Mouse (Mus musculus): ENCODE measurements at regions not wholly inside any gene's neighbourhood (a gene's known extent, or its start where the extent isn't known, plus 50 kb on each side); places are given as distances from the start of the nearest gene placed in this dataset.

DNA sequence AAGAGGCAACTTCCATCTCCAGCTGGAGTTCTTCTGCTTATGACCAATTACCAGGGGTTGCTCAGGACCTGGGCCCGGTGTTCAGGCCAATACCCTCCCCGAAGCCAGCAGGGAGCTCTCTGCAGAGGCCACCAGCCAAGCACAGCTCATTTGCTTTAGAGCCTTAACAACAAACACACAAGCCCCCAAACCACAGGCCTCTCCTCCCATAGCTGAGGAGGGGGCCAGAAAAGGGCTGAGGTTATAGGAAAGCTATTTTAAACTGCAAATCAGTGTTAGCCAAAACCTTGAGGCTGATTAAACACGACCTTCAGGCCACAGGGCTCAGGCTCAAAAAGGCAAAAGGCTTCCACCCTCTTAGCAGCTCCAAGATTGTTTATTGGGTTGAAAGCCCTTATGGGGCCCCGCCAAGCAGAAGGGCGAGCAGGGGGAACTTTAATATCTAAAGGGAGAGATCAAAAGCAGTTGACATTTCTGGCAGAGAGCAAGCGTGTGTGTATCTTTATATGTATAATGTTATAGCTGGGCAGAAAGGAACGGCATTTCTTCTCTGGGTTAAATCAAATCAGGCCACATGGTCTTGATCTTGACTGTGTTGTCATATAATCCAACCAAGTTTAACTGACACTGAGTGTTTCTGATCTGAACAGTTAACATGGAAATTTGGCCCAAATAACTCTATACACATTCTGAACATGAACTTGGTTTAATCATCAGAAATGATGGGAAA, 148.3 kb downstream of the Irx5 start:
- Histone ChIP-seq H3K4me2 (ENCODE audit: low read depth, severe bottlenecking) (no peak overlapping the region), H3K27me3 (ENCODE audit: control insufficient read depth, insufficient read depth, low read length) (no peaks in the 10 kb centered on the region), H3K4me1 (ENCODE audit: control insufficient read depth, insufficient read depth, low read length) (peaks cover 11% of the 10 kb centered on the region), H3K27ac (replicated peaks; ENCODE audit: low read depth, low read length) (no peak overlapping the region; the same call in 1 of the 2 replicates), H3K36me3 (ENCODE audit: control insufficient read depth, insufficient read depth, low read length) (no peaks in the 10 kb centered on the region), H3K9ac (ENCODE audit: low read length) (no peak overlapping the region), H3K4me3 (ENCODE audit: low read depth, low read length) (no peak overlapping the region), H3K9me3 (ENCODE audit: control insufficient read depth, low read length) (no peaks in the 10 kb centered on the region)
- 31% methylated on average over 7 of the region's 7 CpGs for WGBS
- no peak for ATAC-seq (ENCODE audit: insufficient number of reproducible peaks, low FRiP score, low TSS enrichment, low read depth)
- peak; percentile 40 for DNase-seq (ENCODE audit: low spot score)

DNA sequence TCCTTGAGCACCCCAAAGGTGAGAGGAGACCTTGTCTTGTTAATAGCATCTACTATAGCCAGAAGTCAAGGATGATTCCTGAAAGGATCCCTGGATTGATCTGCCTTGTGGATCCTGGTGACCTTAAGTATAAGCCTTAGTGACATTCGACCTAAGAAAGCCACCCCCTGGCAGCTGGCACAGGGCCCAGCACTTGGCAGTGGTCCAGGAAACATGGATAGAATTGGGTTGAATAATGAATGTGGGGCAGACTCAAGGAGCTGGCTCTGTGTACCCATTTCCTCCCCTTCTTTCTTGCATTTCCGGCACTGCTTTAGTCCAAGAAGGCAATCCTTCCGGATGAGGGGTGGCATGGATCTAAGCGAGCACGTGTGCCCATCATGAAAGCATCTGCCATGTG, 149.0 kb downstream of the Irx5 start:
- WGBS: 92% methylated on average over 5 of the region's 5 CpGs
- Histone ChIP-seq H3K4me1 (ENCODE audit: control insufficient read depth, insufficient read depth, low read length) (peaks cover 11% of the 10 kb centered on the region), H3K9ac (ENCODE audit: low read length) (no peak overlapping the region), H3K27ac (replicated peaks; ENCODE audit: low read depth, low read length) (no peak overlapping the region), H3K4me2 (ENCODE audit: low read depth, severe bottlenecking) (no peak overlapping the region), H3K9me3 (ENCODE audit: control insufficient read depth, low read length) (no peaks in the 10 kb centered on the region), H3K36me3 (ENCODE audit: control insufficient read depth, insufficient read depth, low read length) (no peaks in the 10 kb centered on the region), H3K27me3 (ENCODE audit: control insufficient read depth, insufficient read depth, low read length) (no peaks in the 10 kb centered on the region), H3K4me3 (ENCODE audit: low read depth, low read length) (no peak overlapping the region)
- DNase-seq (ENCODE audit: low spot score) (no peak), ATAC-seq (ENCODE audit: insufficient number of reproducible peaks, low FRiP score, low TSS enrichment, low read depth) (no peak)

DNA sequence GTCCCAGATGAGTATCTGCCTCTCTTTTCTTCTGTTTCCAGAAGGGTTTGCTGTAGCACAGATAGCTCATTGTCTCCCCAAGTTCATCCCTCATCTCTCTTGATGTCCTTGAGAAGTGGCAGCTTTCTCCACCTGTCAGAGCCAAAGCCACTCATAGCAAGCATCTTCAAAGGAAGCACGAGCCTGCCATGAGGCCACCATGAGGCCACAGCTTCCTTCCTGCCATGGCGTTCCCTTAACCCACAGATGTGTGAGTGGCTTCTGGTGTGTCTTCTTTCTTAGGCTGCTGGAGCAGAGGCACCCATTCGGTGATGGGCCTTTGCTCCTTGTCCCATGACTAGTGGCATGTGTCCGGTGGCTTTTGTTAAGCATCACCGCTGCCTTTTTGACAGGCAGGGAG, 149.5 kb downstream of the Irx5 start:
- H3K36me3 ChIP-seq (ENCODE audit: control insufficient read depth, insufficient read depth, low read length): no peaks in the 10 kb centered on the region
- no peaks in the 10 kb centered on the region for H3K27me3 ChIP-seq (ENCODE audit: control insufficient read depth, insufficient read depth, low read length)
- H3K9me3 ChIP-seq (ENCODE audit: control insufficient read depth, low read length): no peaks in the 10 kb centered on the region
- H3K9ac ChIP-seq (ENCODE audit: low read length): no peak overlapping the region
- no peak overlapping the region for H3K4me2 ChIP-seq (ENCODE audit: low read depth, severe bottlenecking)
- H3K4me1 ChIP-seq (ENCODE audit: control insufficient read depth, insufficient read depth, low read length): peaks cover 11% of the 10 kb centered on the region
- WGBS: 87% methylated on average over 5 of the region's 5 CpGs
- DNase-seq (ENCODE audit: low spot score) (no peak), ATAC-seq (ENCODE audit: insufficient number of reproducible peaks, low FRiP score, low TSS enrichment, low read depth) (no peak)
- H3K4me3 ChIP-seq (ENCODE audit: low read depth, low read length): no peak overlapping the region
- no peak overlapping the region for H3K27ac ChIP-seq (replicated peaks; ENCODE audit: low read depth, low read length)

DNA sequence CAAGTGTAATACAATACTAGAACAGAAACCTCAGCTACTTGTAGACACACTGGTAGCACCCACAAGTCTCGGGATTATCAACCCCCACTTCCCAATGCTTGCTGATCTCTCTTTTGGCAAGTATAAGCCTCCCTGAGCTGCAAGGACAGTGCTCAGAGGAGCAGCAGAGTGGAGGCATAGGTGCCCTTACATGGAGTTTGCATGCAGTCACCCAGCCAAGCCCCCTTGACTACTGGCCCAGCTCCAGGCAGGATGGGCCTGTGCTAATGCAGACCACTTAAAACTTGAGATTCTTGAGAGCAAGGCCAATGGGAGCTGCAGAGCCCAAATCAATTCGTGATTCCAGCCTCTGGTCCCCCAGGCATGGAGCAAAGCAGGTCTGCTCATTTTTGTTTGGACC, 158.0 kb downstream of the Irx5 start:
- H3K9ac ChIP-seq (ENCODE audit: low read length): no peak overlapping the region
- DNase-seq (ENCODE audit: low spot score): no peak
- ATAC-seq (ENCODE audit: insufficient number of reproducible peaks, low FRiP score, low TSS enrichment, low read depth): no peak
- WGBS: 81% methylated on average over 2 of the region's 2 CpGs
- H3K27ac ChIP-seq (replicated peaks; ENCODE audit: low read depth, low read length): no peak overlapping the region
- H3K4me3 ChIP-seq (ENCODE audit: low read depth, low read length): no peak overlapping the region
- H3K4me1 ChIP-seq (ENCODE audit: control insufficient read depth, insufficient read depth, low read length): no peaks in the 10 kb centered on the region
- no peaks in the 10 kb centered on the region for H3K9me3 ChIP-seq (ENCODE audit: control insufficient read depth, low read length)
- no peak overlapping the region for H3K4me2 ChIP-seq (ENCODE audit: low read depth, severe bottlenecking)
- H3K36me3 ChIP-seq (ENCODE audit: control insufficient read depth, insufficient read depth, low read length): no peaks in the 10 kb centered on the region
- no peaks in the 10 kb centered on the region for H3K27me3 ChIP-seq (ENCODE audit: control insufficient read depth, insufficient read depth, low read length)

DNA sequence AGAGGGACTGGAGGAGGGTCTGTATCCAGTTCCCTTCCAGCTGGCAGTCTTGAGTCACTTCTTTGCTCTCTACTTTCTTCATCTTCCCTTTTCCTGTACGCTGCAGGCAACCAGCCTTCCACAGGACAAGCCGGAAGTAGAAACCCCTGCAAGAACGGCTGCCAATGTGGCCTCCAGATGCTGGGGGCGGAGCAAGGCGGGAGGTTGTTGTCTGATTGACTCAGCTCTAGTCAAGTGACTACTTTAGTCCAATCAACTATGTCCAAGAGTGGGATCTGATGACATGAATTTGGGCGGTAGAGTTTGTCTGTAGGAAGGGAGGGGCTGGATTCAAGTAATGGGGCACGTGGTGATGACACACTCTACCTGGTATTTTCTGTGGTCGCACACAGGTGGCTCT, 156.1 kb upstream of the Irx6 start:
- WGBS: 69% methylated on average over 8 of the region's 8 CpGs
- Histone ChIP-seq H3K4me2 (ENCODE audit: low read depth, severe bottlenecking) (no peak overlapping the region), H3K36me3 (ENCODE audit: control insufficient read depth, insufficient read depth, low read length) (no peaks in the 10 kb centered on the region), H3K9ac (ENCODE audit: low read length) (no peak overlapping the region), H3K27me3 (ENCODE audit: control insufficient read depth, insufficient read depth, low read length) (no peaks in the 10 kb centered on the region), H3K4me3 (ENCODE audit: low read depth, low read length) (no peak overlapping the region), H3K27ac (replicated peaks; ENCODE audit: low read depth, low read length) (no peak overlapping the region), H3K4me1 (ENCODE audit: control insufficient read depth, insufficient read depth, low read length) (no peaks in the 10 kb centered on the region), H3K9me3 (ENCODE audit: control insufficient read depth, low read length) (no peaks in the 10 kb centered on the region)
- ATAC-seq (ENCODE audit: insufficient number of reproducible peaks, low FRiP score, low TSS enrichment, low read depth): no peak
- DNase-seq (ENCODE audit: low spot score): peak; percentile 64

DNA sequence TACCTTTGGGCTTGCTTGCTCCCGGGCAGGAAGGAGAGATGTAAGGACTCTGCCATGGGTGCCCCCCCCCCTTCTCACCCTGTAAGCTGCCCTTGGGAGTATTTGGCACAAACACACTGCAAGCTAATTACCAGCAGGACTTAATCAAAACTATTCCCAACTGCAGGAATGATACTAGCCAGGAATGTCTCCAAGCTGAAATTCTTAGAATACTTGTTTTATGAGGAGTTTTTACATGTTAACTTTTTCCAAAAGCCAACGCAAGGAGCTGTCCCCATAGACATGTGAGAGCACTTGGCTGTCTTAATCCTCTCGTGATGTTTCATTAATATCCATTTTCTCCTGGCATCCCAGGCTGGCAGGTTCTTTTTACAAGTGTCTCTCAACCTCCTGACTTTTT, 155.6 kb upstream of the Irx6 start:
- 82% methylated on average over 3 of the region's 3 CpGs for WGBS
- no peak for ATAC-seq (ENCODE audit: insufficient number of reproducible peaks, low FRiP score, low TSS enrichment, low read depth)
- Histone ChIP-seq H3K9me3 (ENCODE audit: control insufficient read depth, low read length) (no peaks in the 10 kb centered on the region), H3K27ac (replicated peaks; ENCODE audit: low read depth, low read length) (no peak overlapping the region), H3K4me2 (ENCODE audit: low read depth, severe bottlenecking) (no peak overlapping the region), H3K36me3 (ENCODE audit: control insufficient read depth, insufficient read depth, low read length) (no peaks in the 10 kb centered on the region), H3K27me3 (ENCODE audit: control insufficient read depth, insufficient read depth, low read length) (no peaks in the 10 kb centered on the region), H3K9ac (ENCODE audit: low read length) (no peak overlapping the region), H3K4me1 (ENCODE audit: control insufficient read depth, insufficient read depth, low read length) (no peaks in the 10 kb centered on the region), H3K4me3 (ENCODE audit: low read depth, low read length) (no peak overlapping the region)
- no peak for DNase-seq (ENCODE audit: low spot score)

DNA sequence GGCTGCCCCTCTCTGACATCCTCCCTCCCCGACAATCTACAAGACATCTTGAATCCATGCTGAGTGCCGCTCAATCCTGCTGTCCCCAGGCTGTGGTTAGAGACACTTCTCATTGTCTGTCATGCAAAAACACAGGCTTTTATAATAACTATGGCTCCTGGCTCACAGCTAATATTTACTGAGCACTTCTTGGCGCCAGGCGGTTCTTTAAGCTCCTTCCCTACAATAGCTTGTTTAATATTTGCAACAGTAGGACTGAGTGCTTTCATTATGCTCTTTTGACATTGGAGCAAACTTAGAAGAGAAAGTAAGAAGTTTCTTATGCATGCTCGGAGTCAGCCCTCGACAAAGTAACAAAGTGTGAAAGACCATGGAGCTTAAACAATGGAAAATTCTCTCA, 151.6 kb upstream of the Irx6 start:
- no peaks in the 10 kb centered on the region for H3K36me3 ChIP-seq (ENCODE audit: control insufficient read depth, insufficient read depth, low read length)
- no peak overlapping the region for H3K9ac ChIP-seq (ENCODE audit: low read length)
- no peaks in the 10 kb centered on the region for H3K4me1 ChIP-seq (ENCODE audit: control insufficient read depth, insufficient read depth, low read length)
- 90% methylated on average over 6 of the region's 6 CpGs for WGBS
- H3K4me2 ChIP-seq (ENCODE audit: low read depth, severe bottlenecking): no peak overlapping the region
- no peak overlapping the region for H3K27ac ChIP-seq (replicated peaks; ENCODE audit: low read depth, low read length)
- no peaks in the 10 kb centered on the region for H3K9me3 ChIP-seq (ENCODE audit: control insufficient read depth, low read length)
- H3K27me3 ChIP-seq (ENCODE audit: control insufficient read depth, insufficient read depth, low read length): no peaks in the 10 kb centered on the region
- no peak for DNase-seq (ENCODE audit: low spot score)
- H3K4me3 ChIP-seq (ENCODE audit: low read depth, low read length): no peak overlapping the region
- no peak for ATAC-seq (ENCODE audit: insufficient number of reproducible peaks, low FRiP score, low TSS enrichment, low read depth)

DNA sequence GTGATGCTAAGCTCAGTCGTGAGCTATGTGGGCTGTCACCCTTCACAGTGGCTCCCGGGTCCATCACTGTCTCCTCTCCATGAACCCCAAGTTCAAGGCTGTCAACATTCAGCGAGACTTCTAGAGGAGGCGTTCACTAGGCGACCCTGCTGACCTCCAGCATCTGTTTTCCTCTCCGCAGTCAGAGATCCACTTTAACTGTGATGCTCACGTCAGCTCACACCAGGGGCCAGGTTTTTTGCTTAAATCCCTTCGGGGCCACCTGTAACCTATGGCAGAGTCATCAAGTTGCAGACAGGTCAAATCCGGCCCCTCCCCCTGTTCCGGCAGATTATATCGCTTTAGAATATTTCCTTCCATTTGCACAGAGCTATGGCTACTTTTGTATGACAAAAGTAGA, 144.3 kb upstream of the Irx6 start:
- DNase-seq (ENCODE audit: low spot score) (peak; percentile 66), ATAC-seq (ENCODE audit: insufficient number of reproducible peaks, low FRiP score, low TSS enrichment, low read depth) (no peak)
- no peak overlapping the region for H3K27ac ChIP-seq (replicated peaks; ENCODE audit: low read depth, low read length)
- no peak overlapping the region for H3K9ac ChIP-seq (ENCODE audit: low read length)
- no peaks in the 10 kb centered on the region for H3K36me3 ChIP-seq (ENCODE audit: control insufficient read depth, insufficient read depth, low read length)
- H3K9me3 ChIP-seq (ENCODE audit: control insufficient read depth, low read length): no peaks in the 10 kb centered on the region
- H3K4me2 ChIP-seq (ENCODE audit: low read depth, severe bottlenecking): no peak overlapping the region
- H3K27me3 ChIP-seq (ENCODE audit: control insufficient read depth, insufficient read depth, low read length): no peaks in the 10 kb centered on the region
- H3K4me3 ChIP-seq (ENCODE audit: low read depth, low read length): no peak overlapping the region
- no peaks in the 10 kb centered on the region for H3K4me1 ChIP-seq (ENCODE audit: control insufficient read depth, insufficient read depth, low read length)
- WGBS: 25% methylated on average over 11 of the region's 11 CpGs

DNA sequence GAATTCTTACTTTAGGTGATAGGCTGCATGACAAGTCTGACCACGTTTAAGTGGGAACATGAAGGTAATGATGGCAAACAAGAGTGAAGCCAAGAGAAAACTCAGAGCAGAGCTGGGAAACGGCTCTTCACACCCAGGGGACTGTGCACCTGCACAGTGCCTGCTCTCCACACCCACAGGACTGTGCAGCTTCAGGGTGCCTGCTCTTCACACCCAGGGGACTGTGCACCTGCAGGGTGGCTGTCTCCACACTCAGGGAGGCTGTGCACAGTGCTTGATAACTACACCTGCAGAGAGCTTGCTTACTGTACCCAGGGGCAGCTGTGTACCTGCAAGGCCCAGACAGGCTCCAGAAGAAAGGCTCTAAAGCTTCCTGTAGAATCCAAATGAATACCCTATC, 133.5 kb upstream of the Irx6 start:
- Histone ChIP-seq H3K9me3 (ENCODE audit: control insufficient read depth, low read length) (no peaks in the 10 kb centered on the region), H3K36me3 (ENCODE audit: control insufficient read depth, insufficient read depth, low read length) (no peaks in the 10 kb centered on the region), H3K4me3 (ENCODE audit: low read depth, low read length) (no peak overlapping the region), H3K27me3 (ENCODE audit: control insufficient read depth, insufficient read depth, low read length) (no peaks in the 10 kb centered on the region), H3K9ac (ENCODE audit: low read length) (no peak overlapping the region), H3K4me1 (ENCODE audit: control insufficient read depth, insufficient read depth, low read length) (no peaks in the 10 kb centered on the region), H3K4me2 (ENCODE audit: low read depth, severe bottlenecking) (no peak overlapping the region), H3K27ac (replicated peaks; ENCODE audit: low read depth, low read length) (no peak overlapping the region)
- 52% methylated on average over 2 of the region's 2 CpGs for WGBS
- ATAC-seq (ENCODE audit: insufficient number of reproducible peaks, low FRiP score, low TSS enrichment, low read depth) (no peak), DNase-seq (ENCODE audit: low spot score) (no peak)

Data from limb, embryonic 11.5 days (tissue).